Mouse (Mus musculus) G1E (cell line): Measurements from ENCODE around the gene Foxn3. TPM values are rescaled to one million over a fixed set of nuclear protein-coding genes. Genes with fewer than 3 reads are reported as not detected.

ENCODE experiments used
- ATAC-seq: 2 replicates; pipeline ENCODE4 v1.8.0; 2016; ENCODE audit warnings: mild to moderate bottlenecking; ENCODE audit not compliant: insufficient number of reproducible peaks, poor library complexity, low FRiP score, severe bottlenecking; ENCODE audit errors: extremely low read depth
- DNase-seq: peaks from one replicate; pipeline ENCODE4 v3.0.0; 2012; ENCODE audit warnings: low spot score
- H3K27me3 ChIP-seq: 2 replicates; pipeline ENCODE4 v1.6.1; 2012; ENCODE audit warnings: mild to moderate bottlenecking, low read length, inconsistent platforms; ENCODE audit not compliant: insufficient read depth
- H3K36me3 ChIP-seq: replicated peaks from 2 replicates; pipeline ENCODE3; 2012; ENCODE audit warnings: mild to moderate bottlenecking, inconsistent platforms
- H3K4me1 ChIP-seq: 2 replicates; pipeline ENCODE4 v1.6.1; 2012; ENCODE audit warnings: low read depth, low read length, inconsistent platforms, mixed read lengths; ENCODE audit not compliant: insufficient read depth
- H3K4me3 ChIP-seq: 2 replicates; pipeline ENCODE4 v1.5.1; 2012; ENCODE audit warnings: low read depth, mild to moderate bottlenecking, inconsistent platforms, low read length, moderate library complexity, mixed read lengths
- H3K9me3 ChIP-seq: replicated peaks from 2 replicates; pipeline ENCODE4 v1.6.1; 2012; ENCODE audit warnings: inconsistent platforms
- CTCF ChIP-seq: IDR thresholded peaks from 2 replicates; pipeline ENCODE4 v1.5.1; 2012; ENCODE audit warnings: low read depth, low read length, inconsistent platforms, mixed read lengths
- GATA1 ChIP-seq: IDR thresholded peaks from 2 replicates; pipeline ENCODE4 v1.6.1; 2012; ENCODE audit warnings: borderline replicate concordance, low read length, inconsistent platforms, mixed read lengths
- GATA2 ChIP-seq: IDR thresholded peaks from 2 replicates; pipeline ENCODE4 v1.6.1; 2012; ENCODE audit warnings: low read depth, low read length, inconsistent platforms, borderline replicate concordance
- POLR2AphosphoS5 ChIP-seq: IDR thresholded peaks from 2 replicates; pipeline ENCODE4 v1.6.1; 2012; ENCODE audit warnings: low read depth, low read length, inconsistent platforms; ENCODE audit not compliant: insufficient replicate concordance
- TAL1 ChIP-seq: conservative IDR thresholded peaks from 2 replicates; pipeline ENCODE4 v1.6.1; 2012; ENCODE audit warnings: low read depth, low read length, inconsistent platforms, mixed read lengths
- polyA plus RNA-seq: library from polyadenylated mRNA; stranded (reverse); fragments of >175 nt; gene quantifications from 2 replicates; pipeline ENCODE4 v1.2.3, GENCODE M21; 2012
- total RNA-seq, 2 experiments: library from RNA; stranded (forward) in 1 of 2; stranded (reverse) in 1 of 2; fragments of 200-1000 nt in 1 of 2; fragments of >200 nt in 1 of 2; fragmentation: Nextera tagmentation in 1 of 2; gene quantifications; 2 replicates each; pipeline ENCODE4 v1.2.3; 2014 to 2017

Gene Foxn3
- total and polyA plus RNA-seq, 3 experiments = 15.1 to 111 (median 20.1) TPM

DNA sequence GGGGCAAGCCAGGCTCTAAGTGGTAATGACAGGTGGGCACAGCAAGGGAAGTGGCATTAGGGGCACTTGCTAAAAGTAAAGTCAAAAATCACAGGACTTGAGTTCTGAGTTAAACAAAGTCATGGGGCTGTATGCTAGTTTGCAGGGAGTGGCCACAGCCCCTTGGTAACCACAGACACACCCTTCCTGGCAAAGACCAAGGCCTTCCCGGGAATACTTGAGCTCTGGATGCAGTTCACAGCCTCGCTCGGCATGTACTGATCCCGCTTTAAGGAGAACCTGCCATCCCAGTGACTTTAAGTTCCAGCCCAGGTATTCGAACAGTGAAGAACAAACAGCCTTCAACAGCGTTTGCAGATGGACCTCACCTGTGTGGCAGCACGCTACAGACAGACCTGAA, 211.2 kb downstream of the Foxn3 start:
- Histone ChIP-seq H3K9me3 (peaks cover 21% of the 10 kb centered on the region), H3K27me3 (no peaks in the 10 kb centered on the region), H3K4me1 (peaks cover 59% of the 10 kb centered on the region), H3K4me3 (peak overlapping the region; percentile 13; the same call in 1 of the 2 replicates), H3K36me3 (peaks cover 14% of the 10 kb centered on the region)
- ATAC-seq (no peak), DNase-seq (no peak)
- TF ChIP-seq GATA1 (no peak), GATA2 (no peak), TAL1 (no peak), POLR2AphosphoS5 (no peak), CTCF (no peak)

DNA sequence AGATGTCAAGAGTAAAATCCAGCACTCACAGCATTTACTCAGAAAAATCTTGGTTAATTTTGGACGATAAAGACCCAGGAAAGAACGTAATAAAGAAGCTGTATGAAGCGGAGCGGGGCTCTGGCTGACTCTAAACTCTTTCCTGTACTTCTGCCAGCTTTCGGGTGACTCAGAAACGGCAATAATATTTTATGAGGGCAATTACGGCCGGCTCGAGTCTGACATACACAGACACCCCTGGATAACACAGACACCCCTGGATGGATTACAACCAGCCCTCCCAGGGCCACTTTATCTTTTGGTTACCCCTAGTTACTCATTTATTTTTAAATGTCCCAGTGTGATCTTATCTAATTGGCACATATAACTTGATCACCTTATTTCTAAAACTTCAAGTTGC, 211.7 kb downstream of the Foxn3 start:
- Histone ChIP-seq H3K27me3 (no peaks in the 10 kb centered on the region), H3K4me3 (no peak overlapping the region), H3K36me3 (peaks cover 12% of the 10 kb centered on the region), H3K4me1 (peaks cover 63% of the 10 kb centered on the region), H3K9me3 (peaks cover 17% of the 10 kb centered on the region)
- no peak for DNase-seq
- TF ChIP-seq GATA1 = no peak
- TF ChIP-seq GATA2 = no peak
- TF ChIP-seq CTCF = no peak
- TF ChIP-seq POLR2AphosphoS5 = no peak
- ATAC-seq = no peak

- Histone ChIP-seq H3K27me3 (no peaks in the 10 kb centered on the region; the same call in 1 of the 2 replicates), H3K36me3 (peaks cover 9% of the 10 kb centered on the region), H3K9me3 (peaks cover 18% of the 10 kb centered on the region), H3K4me1 (peaks cover 72% of the 10 kb centered on the region), H3K4me3 (peak overlapping the region; percentile 58; the same call in 1 of the 2 replicates)
- peak; percentile 63 for DNase-seq
- ATAC-seq = peak; percentile 74
- TF ChIP-seq GATA2 (no peak), TAL1 (peak; percentile 57)
Measured at GRCm38 (mm10) chr12:99349650-99349997, 213.8 kb downstream of the Foxn3 start.

DNA sequence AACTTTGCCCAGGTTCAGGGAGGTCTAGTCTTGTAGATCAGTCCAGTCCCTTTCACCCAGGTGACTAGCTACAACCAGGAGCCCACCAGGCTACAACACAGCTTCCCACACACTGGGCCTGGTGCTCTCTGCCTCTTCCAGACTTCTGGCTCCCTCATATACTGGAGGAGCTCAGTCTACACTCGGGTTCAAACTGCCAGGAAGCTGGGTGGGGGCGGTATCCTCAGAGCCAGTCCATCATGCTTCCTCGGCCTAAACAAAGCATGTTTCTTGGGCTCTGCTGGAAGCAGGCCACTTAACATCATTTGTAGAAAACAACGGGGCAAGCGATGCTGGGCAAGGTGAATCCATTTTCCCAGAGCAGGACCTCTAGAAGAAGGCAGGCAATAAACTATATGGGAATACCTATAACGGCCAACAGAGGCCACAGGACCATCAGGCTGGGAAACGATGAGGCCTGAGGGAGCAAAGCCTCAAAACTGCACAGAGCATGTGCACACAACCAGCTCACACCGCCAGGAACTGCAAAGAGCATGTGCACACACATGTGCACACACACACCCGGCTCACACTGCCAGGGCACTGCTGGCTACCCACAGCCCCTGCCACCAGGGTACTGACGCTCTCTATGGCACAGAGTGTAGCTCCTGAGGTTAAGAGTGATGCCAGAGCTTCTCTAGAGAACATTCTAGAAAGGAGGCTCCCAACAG, 214.3 kb downstream of the Foxn3 start:
- Histone ChIP-seq H3K4me3 (peak overlapping the region; percentile 58; the same call in 1 of the 2 replicates), H3K36me3 (peaks cover 12% of the 10 kb centered on the region), H3K4me1 (peaks cover 72% of the 10 kb centered on the region), H3K27me3 (no peaks in the 10 kb centered on the region; the same call in 1 of the 2 replicates), H3K9me3 (peaks cover 18% of the 10 kb centered on the region)
- TF ChIP-seq CTCF = no peak
- TF ChIP-seq TAL1 = no peak
- DNase-seq = no peak
- no peak; the same call in 1 of the 2 replicates for ATAC-seq

- no peak for TF ChIP-seq GATA2
- no peak for TF ChIP-seq POLR2AphosphoS5
- no peak for TF ChIP-seq CTCF
- TF ChIP-seq TAL1 = no peak
- TF ChIP-seq GATA1 = no peak
- DNase-seq (no peak), ATAC-seq (no peak)
- peaks cover 60% of the 10 kb centered on the region for H3K4me1 ChIP-seq
- no peaks in the 10 kb centered on the region; the same call in 1 of the 2 replicates for H3K27me3 ChIP-seq
- H3K9me3 ChIP-seq = peaks cover 26% of the 10 kb centered on the region
- H3K4me3 ChIP-seq = no peak overlapping the region
- peaks cover 19% of the 10 kb centered on the region for H3K36me3 ChIP-seq
Measured at GRCm38 (mm10) chr12:99347512-99347911, 215.9 kb downstream of the Foxn3 start.

DNA sequence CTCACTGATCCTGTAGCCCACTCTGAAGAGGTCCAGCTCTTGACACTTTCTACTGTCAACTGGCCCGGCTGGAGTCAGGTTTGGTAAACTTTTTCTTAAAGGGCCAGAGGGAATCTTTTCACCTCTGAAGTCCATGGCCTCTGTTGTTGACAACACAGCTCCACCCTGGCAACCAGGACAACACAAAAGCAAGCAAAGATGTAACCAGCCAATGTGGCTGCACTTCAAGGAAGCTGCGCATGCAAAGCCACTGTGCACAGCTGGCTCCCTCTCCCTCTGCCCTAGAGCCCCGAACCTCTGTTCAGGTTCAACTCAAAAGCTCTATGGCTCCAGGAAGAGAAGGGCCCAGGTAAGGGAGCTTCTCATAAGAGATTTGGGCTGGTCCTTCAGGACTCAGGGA, 216.4 kb downstream of the Foxn3 start:
- no peak for DNase-seq
- H3K9me3 ChIP-seq = peaks cover 26% of the 10 kb centered on the region
- H3K36me3 ChIP-seq = peaks cover 19% of the 10 kb centered on the region
- H3K4me3 ChIP-seq = no peak overlapping the region
- no peak for TF ChIP-seq GATA1
- ATAC-seq = no peak
- no peaks in the 10 kb centered on the region; the same call in 1 of the 2 replicates for H3K27me3 ChIP-seq
- peaks cover 55% of the 10 kb centered on the region for H3K4me1 ChIP-seq

DNA sequence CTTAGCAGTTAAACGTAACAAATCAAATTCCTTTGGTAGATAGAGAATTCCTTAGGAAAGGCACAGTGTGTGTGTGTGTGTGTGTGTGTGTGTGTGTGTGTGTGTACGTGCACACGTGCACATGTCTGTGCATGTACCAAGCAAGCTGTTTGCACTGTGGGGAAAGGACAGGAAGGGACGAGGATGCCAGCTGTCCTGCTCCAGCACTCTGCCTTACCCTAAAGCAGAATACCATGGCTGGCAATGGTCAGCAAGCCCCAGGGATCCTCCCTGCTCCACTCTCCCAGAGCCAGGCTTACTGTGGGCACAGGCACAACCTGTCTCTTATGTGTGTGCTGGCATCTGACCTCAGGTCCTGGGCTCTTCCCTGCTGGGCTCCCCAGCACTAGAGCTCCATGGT, 218.1 kb downstream of the Foxn3 start:
- no peak overlapping the region for H3K4me3 ChIP-seq
- ATAC-seq (no peak), DNase-seq (no peak)
- H3K4me1 ChIP-seq = peaks cover 47% of the 10 kb centered on the region
- H3K36me3 ChIP-seq = peaks cover 25% of the 10 kb centered on the region
- H3K27me3 ChIP-seq = no peaks in the 10 kb centered on the region; the same call in 1 of the 2 replicates
- H3K9me3 ChIP-seq = peaks cover 28% of the 10 kb centered on the region
- no peak for TF ChIP-seq CTCF
- no peak for TF ChIP-seq GATA2
- TF ChIP-seq TAL1 = no peak
- no peak for TF ChIP-seq POLR2AphosphoS5
- TF ChIP-seq GATA1 = no peak
